Mouse (Mus musculus) right cerebral cortex, adult 18-20 months (tissue): ENCODE measurements around the gene Gm10799.
A peak's percentile ranks its signal among the peaks of the same experiment; 100 is the strongest.

Experiments
- DNase-seq: peaks from one replicate; pipeline ENCODE4 v3.0.0; 2022; ENCODE audit warnings: mixed read lengths

Gm10799 gene

GRCm38 (mm10) chr2:104064152-104064551 is 4.2 kb downstream of the Gm10799 start:
- no peak for DNase-seq

GRCm38 (mm10) chr2:104062665-104063064 is 5.7 kb downstream of the Gm10799 start:
- no peak for DNase-seq

GRCm38 (mm10) chr2:104060996-104061395 is 7.4 kb downstream of the Gm10799 start:
- no peak for DNase-seq

GRCm38 (mm10) chr2:104059786-104060185 is 8.6 kb downstream of the Gm10799 start:
- peak; percentile 75 for DNase-seq

GRCm38 (mm10) chr2:104058954-104059353 is 9.4 kb downstream of the Gm10799 start:
- DNase-seq, result no peak

- DNase-seq, result no peak
Observed at GRCm38 (mm10) chr2:104058381-104058780, 10.0 kb downstream of the Gm10799 start.

GRCm38 (mm10) chr2:104044479-104045080 is 23.8 kb downstream of the Gm10799 start:
- DNase-seq, result no peak

- DNase-seq, result no peak
Observed at GRCm38 (mm10) chr2:104043624-104044478, 24.5 kb downstream of the Gm10799 start.

GRCm38 (mm10) chr2:104042766-104043165 is 25.6 kb downstream of the Gm10799 start:
- no peak for DNase-seq

- no peak for DNase-seq
Observed at GRCm38 (mm10) chr2:104041632-104042031, 26.7 kb downstream of the Gm10799 start.

- no peak for DNase-seq
Observed at GRCm38 (mm10) chr2:104038236-104038635, 30.1 kb downstream of the Gm10799 start.

- no peak for DNase-seq
Observed at GRCm38 (mm10) chr2:104036316-104036715, 32.0 kb downstream of the Gm10799 start.

- DNase-seq, result no peak
Observed at GRCm38 (mm10) chr2:104035595-104035994, 32.8 kb downstream of the Gm10799 start.

- peak; percentile 73 for DNase-seq
Observed at GRCm38 (mm10) chr2:104034832-104035472, 33.4 kb downstream of the Gm10799 start.

- no peak for DNase-seq
Observed at GRCm38 (mm10) chr2:104032056-104032455, 36.3 kb downstream of the Gm10799 start.

GRCm38 (mm10) chr2:104030381-104030780 is 38.0 kb downstream of the Gm10799 start:
- no peak for DNase-seq

GRCm38 (mm10) chr2:104029074-104029473 is 39.3 kb downstream of the Gm10799 start:
- DNase-seq, result no peak

- peak; percentile 21 for DNase-seq
Observed at GRCm38 (mm10) chr2:104028139-104028723, 40.1 kb downstream of the Gm10799 start, which contains the start of gene 4931422A03Rik. Gene 4931422A03Rik (minus strand): TSS chr2:104028361.

GRCm38 (mm10) chr2:104027458-104028138 is 40.8 kb downstream of the Gm10799 start, which contains the start of gene Fbxo3:
Gene Fbxo3 (plus strand): TSS chr2:104027721.
- DNase-seq, result peak; percentile 80

- no peak for DNase-seq
Observed at GRCm38 (mm10) chr2:104024656-104025055, 43.7 kb downstream of the Gm10799 start.

- no peak for DNase-seq
Observed at GRCm38 (mm10) chr2:104023096-104023495, 45.3 kb downstream of the Gm10799 start.
